Mouse (Mus musculus): ENCODE measurements around the gene Ndufs2. TPM values are rescaled to one million over a fixed set of nuclear protein-coding genes. Genes with fewer than 3 reads are reported as not detected.

The Ndufs2 gene
- polyA plus RNA-seq, 1 experiment from 2014 or later, result 210 TPM

DNA sequence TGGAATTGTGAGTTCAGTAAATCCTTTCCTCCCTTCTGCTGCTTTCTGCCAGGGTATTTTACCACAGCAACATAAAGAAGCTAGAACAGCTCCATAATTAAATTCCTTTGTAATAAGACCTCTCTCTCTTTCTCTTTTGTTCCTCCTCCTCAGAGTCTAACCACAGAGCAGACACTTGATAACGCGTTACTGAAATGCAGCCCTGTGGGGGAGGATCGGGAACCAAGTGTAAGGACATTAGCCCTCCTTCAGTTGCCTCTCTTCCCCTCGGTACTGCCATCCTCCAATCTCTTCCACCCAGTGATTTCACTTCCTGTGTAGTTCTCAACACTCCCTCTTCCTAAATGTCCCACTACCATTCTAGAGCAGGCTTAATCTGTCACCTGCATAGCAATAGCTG lies 41.8 kb downstream of the Ndufs2 start:
- Histone ChIP-seq H3K4me1 (replicated peaks; ENCODE audit: control insufficient read depth, insufficient read depth) (no peaks in the 10 kb centered on the region), H3K36me3 (ENCODE audit: control insufficient read depth, insufficient read depth, low read length) (no peaks in the 10 kb centered on the region), H3K9ac (ENCODE audit: low read length) (no peak overlapping the region), H3K4me2 (replicated peaks; ENCODE audit: low read depth) (no peak overlapping the region), H3K4me3 (ENCODE audit: low read depth, low read length) (no peak overlapping the region), H3K27me3 (ENCODE audit: control insufficient read depth, insufficient read depth, low read length) (no peaks in the 10 kb centered on the region), H3K27ac (replicated peaks) (no peak overlapping the region), H3K9me3 (ENCODE audit: control insufficient read depth, low read length) (no peaks in the 10 kb centered on the region)
- WGBS, result 28% methylated on average over 4 of the region's 4 CpGs
- no peak for ATAC-seq (ENCODE audit: low FRiP score, low TSS enrichment)
- DNase-seq (ENCODE audit: low spot score), result no peak
- no peak for TF ChIP-seq EP300 (optimal IDR thresholded peaks at IDR 0.05)
- TF ChIP-seq CTCF (IDR thresholded peaks at IDR 0.05; ENCODE audit: low read depth), result no peak

DNA sequence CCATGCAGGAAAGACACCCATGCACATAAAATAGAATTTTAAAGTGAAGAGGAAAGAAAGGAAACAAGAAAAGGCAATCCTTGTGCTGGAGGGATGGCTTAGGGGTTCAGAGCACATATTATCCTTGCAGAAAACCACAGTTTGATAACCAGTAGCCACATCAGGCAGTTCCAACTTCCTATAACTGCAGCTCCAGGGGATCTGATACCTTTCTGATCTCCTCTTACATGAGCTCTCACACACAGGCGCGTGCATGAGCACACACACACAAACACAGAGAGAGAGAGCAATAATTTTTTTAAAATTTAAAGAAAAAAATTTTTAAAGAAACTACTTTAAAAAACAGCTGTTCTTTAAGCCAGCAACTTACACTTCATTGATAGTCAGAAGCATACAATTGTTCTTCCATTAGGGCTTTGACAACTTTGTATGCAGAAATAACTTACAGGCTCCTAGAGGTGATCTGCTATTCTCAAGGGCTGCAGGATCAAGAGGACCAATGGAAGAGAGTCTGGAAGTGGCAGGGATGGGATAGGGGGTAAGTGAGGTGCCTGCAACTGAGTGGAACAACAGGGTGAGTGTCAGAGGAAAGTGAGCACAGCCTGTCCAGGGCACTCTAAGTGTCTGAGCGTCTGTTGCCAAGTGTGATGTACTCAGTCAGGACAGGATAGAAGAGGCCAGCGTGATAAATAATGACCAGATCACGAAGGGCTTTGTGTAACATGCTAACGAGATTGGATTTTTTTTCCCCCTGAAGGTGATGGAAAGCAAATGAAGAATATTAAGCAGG lies 45.3 kb downstream of the Ndufs2 start:
- 70% methylated on average over 6 of the region's 6 CpGs for WGBS
- Histone ChIP-seq H3K9ac (ENCODE audit: low read length) (no peak overlapping the region), H3K4me1 (replicated peaks; ENCODE audit: control insufficient read depth, insufficient read depth) (no peaks in the 10 kb centered on the region), H3K27me3 (ENCODE audit: control insufficient read depth, insufficient read depth, low read length) (no peaks in the 10 kb centered on the region), H3K36me3 (ENCODE audit: control insufficient read depth, insufficient read depth, low read length) (no peaks in the 10 kb centered on the region), H3K9me3 (ENCODE audit: control insufficient read depth, low read length) (no peaks in the 10 kb centered on the region), H3K4me3 (ENCODE audit: low read depth, low read length) (no peak overlapping the region), H3K27ac (replicated peaks) (no peak overlapping the region), H3K4me2 (replicated peaks; ENCODE audit: low read depth) (no peak overlapping the region)
- ATAC-seq (ENCODE audit: low FRiP score, low TSS enrichment), result no peak
- DNase-seq (ENCODE audit: low spot score), result no peak
- TF ChIP-seq EP300 (optimal IDR thresholded peaks at IDR 0.05) (no peak), CTCF (IDR thresholded peaks at IDR 0.05; ENCODE audit: low read depth) (no peak)

DNA sequence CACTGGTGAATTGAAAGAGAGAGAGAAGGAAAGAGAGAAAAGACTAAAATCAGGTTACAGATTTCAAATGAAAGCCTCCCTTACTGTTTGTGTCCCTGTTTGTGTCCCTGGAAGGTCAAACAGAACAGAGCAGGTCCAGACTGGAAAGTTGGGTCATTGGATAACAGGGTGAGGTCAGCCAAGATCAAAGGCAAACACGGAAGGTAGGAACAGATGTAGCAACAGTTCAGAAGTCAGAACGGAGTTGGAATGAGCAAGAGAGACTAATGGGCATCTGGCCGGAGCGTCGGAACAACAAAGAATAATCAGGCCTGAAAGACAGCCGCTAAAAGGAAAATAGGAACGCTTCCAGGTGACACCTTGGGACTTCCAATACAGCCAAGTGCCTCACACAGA lies 46.9 kb downstream of the Ndufs2 start:
- no peak overlapping the region for H3K9ac ChIP-seq (ENCODE audit: low read length)
- no peaks in the 10 kb centered on the region for H3K4me1 ChIP-seq (replicated peaks; ENCODE audit: control insufficient read depth, insufficient read depth)
- H3K27me3 ChIP-seq (ENCODE audit: control insufficient read depth, insufficient read depth, low read length), result no peaks in the 10 kb centered on the region
- ATAC-seq (ENCODE audit: low FRiP score, low TSS enrichment), result peak; percentile 77
- no peak overlapping the region for H3K27ac ChIP-seq (replicated peaks)
- H3K36me3 ChIP-seq (ENCODE audit: control insufficient read depth, insufficient read depth, low read length), result no peaks in the 10 kb centered on the region
- H3K9me3 ChIP-seq (ENCODE audit: control insufficient read depth, low read length), result no peaks in the 10 kb centered on the region
- WGBS, result 51% methylated on average over 7 of the region's 7 CpGs
- no peak for TF ChIP-seq EP300 (optimal IDR thresholded peaks at IDR 0.05)
- no peak for TF ChIP-seq CTCF (IDR thresholded peaks at IDR 0.05; ENCODE audit: low read depth)
- no peak overlapping the region for H3K4me3 ChIP-seq (ENCODE audit: low read depth, low read length)
- DNase-seq (ENCODE audit: low spot score), result peak; percentile 25
- no peak overlapping the region for H3K4me2 ChIP-seq (replicated peaks; ENCODE audit: low read depth)

DNA sequence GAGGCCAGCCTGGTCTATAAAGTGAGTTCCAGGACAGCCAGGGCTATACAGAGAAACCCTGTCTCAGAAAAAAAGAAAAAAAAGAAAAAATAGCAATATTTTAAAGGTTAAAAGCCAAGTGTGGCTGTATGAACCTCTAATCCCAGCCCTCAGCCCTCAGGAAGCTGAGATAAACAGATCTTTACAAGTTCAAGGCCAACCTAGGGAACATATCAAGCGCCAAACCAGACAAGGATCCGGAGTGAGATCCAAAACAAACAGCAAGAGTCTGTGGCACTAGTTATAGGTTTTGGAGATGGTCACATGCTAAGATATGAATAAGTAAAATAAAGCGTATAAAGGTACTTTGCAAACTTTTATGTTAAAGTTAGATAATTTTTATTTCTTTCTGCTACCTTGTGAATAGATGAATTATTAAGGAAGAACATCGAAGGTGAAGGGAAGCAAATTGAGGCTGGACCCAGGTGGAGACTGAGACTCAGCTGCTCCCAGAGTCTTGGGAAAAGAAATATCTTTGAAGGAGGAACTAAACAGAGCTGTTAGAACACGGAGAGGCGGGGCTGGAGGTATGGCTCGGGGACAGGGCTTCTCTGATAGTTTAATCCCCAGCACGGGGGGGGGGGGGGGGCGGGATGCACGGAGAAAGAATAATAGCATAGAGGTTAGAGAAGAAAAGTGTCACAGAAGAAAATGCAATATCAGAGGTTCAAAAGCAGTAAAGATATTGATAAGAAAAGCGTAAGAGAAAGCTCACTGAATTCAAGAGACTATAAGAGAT lies 47.5 kb downstream of the Ndufs2 start:
- 45% methylated on average over 10 of the region's 11 CpGs for WGBS
- TF ChIP-seq EP300 (optimal IDR thresholded peaks at IDR 0.05) (no peak), CTCF (IDR thresholded peaks at IDR 0.05; ENCODE audit: low read depth) (no peak)

DNA sequence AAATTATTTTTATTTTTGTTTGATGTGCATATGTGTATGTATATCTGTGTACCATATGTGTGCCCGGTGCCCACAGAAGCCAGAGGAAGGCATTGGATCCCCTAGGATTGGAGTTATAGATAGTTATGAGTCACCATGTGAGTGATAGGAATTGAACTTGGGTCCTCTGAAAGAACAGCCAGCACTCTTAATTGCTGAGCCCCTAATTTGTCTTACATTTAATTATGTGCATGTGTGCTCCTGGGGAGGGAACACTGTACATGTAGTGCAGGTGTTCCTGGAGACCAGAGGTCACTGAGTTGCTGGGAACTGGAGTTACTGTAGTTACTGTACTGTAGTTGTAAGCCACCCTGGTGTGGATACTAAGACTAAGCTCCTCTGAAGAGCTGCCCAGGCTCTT lies 50.4 kb downstream of the Ndufs2 start:
- ATAC-seq (ENCODE audit: low FRiP score, low TSS enrichment) (no peak), DNase-seq (ENCODE audit: low spot score) (no peak)
- H3K4me2 ChIP-seq (replicated peaks; ENCODE audit: low read depth), result no peak overlapping the region
- no peaks in the 10 kb centered on the region for H3K27me3 ChIP-seq (ENCODE audit: control insufficient read depth, insufficient read depth, low read length)
- no peaks in the 10 kb centered on the region for H3K9me3 ChIP-seq (ENCODE audit: control insufficient read depth, low read length)
- WGBS, result 97% methylated on average over 1 of the region's 1 CpGs
- no peak overlapping the region for H3K27ac ChIP-seq (replicated peaks)
- no peaks in the 10 kb centered on the region for H3K36me3 ChIP-seq (ENCODE audit: control insufficient read depth, insufficient read depth, low read length)
- peaks cover 2% of the 10 kb centered on the region for H3K4me1 ChIP-seq (replicated peaks; ENCODE audit: control insufficient read depth, insufficient read depth)
- H3K9ac ChIP-seq (ENCODE audit: low read length), result no peak overlapping the region
- H3K4me3 ChIP-seq (ENCODE audit: low read depth, low read length), result no peak overlapping the region
- no peak for TF ChIP-seq CTCF (IDR thresholded peaks at IDR 0.05; ENCODE audit: low read depth)
- TF ChIP-seq EP300 (optimal IDR thresholded peaks at IDR 0.05), result no peak

More for the DNA sequence above, 47.5 kb downstream of the Ndufs2 start:
- no peak for DNase-seq (ENCODE audit: low spot score)
- H3K4me2 ChIP-seq (replicated peaks; ENCODE audit: low read depth), result no peak overlapping the region
- no peak overlapping the region for H3K27ac ChIP-seq (replicated peaks)
- H3K27me3 ChIP-seq (ENCODE audit: control insufficient read depth, insufficient read depth, low read length), result no peaks in the 10 kb centered on the region
- H3K9me3 ChIP-seq (ENCODE audit: control insufficient read depth, low read length), result no peaks in the 10 kb centered on the region
- H3K4me1 ChIP-seq (replicated peaks; ENCODE audit: control insufficient read depth, insufficient read depth), result no peaks in the 10 kb centered on the region
- H3K9ac ChIP-seq (ENCODE audit: low read length), result no peak overlapping the region
- no peaks in the 10 kb centered on the region for H3K36me3 ChIP-seq (ENCODE audit: control insufficient read depth, insufficient read depth, low read length)
- H3K4me3 ChIP-seq (ENCODE audit: low read depth, low read length), result no peak overlapping the region
- ATAC-seq (ENCODE audit: low FRiP score, low TSS enrichment), result no peak

DNA sequence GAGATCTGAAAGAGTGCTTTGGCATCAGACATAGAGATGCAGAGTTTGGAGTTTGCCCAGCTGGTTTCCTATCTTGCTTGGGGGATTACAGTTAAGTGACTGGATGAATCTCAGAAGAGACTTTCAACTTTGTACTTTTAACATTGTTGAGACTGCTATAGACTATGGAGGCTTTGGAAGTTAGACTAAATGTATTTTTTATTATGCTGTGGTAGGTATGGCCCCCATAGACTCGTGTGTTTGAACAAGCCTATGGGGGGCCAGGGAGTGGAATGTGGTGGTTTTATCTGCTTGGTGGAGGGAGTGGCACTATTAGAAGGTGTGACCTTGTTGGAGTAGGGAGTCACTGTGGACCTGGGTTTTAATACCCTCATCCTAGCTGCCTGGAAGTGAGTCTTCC lies 51.7 kb downstream of the Ndufs2 start:
- peaks cover 4% of the 10 kb centered on the region for H3K4me1 ChIP-seq (replicated peaks; ENCODE audit: control insufficient read depth, insufficient read depth)
- no peak for TF ChIP-seq EP300 (optimal IDR thresholded peaks at IDR 0.05)
- TF ChIP-seq CTCF (IDR thresholded peaks at IDR 0.05; ENCODE audit: low read depth), result no peak
- DNase-seq (ENCODE audit: low spot score) (no peak), ATAC-seq (ENCODE audit: low FRiP score, low TSS enrichment) (no peak)
- H3K27ac ChIP-seq (replicated peaks), result no peak overlapping the region
- H3K9me3 ChIP-seq (ENCODE audit: control insufficient read depth, low read length), result no peaks in the 10 kb centered on the region
- no peak overlapping the region for H3K4me2 ChIP-seq (replicated peaks; ENCODE audit: low read depth)
- H3K27me3 ChIP-seq (ENCODE audit: control insufficient read depth, insufficient read depth, low read length), result no peaks in the 10 kb centered on the region
- H3K4me3 ChIP-seq (ENCODE audit: low read depth, low read length), result no peak overlapping the region
- H3K36me3 ChIP-seq (ENCODE audit: control insufficient read depth, insufficient read depth, low read length), result no peaks in the 10 kb centered on the region
- no peak overlapping the region for H3K9ac ChIP-seq (ENCODE audit: low read length)
- 16% methylated on average over 1 of the region's 1 CpGs for WGBS

Measured in stomach, postnatal 0 days (tissue).